Mouse (Mus musculus): ENCODE measurements around the gene Gm5941. TPM values are rescaled to one million over a fixed set of nuclear protein-coding genes. Genes with fewer than 3 reads are reported as not detected.

The Gm5941 gene
- not detected for polyA plus RNA-seq (2017; shearing (Covaris generic))

DNA sequence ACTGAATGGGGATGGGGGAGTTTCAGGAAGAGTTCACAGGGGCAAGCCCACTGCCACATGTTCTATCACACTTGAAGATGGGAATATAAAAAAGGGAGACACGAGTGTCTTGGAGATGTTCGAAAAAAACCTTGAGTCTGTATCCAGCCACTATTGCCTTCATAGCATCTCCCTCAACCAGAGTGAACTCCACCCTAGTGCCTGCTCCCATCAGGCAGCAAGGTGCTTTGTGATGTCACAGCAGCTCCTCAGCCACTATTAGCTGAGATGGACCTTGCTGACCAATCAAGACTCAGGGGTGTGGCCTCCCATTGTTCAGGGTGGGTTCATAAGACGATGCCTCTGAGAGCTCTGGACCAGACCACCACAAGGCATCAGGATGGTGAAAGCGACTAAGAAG, at the start of gene Gm5941:
Gm5941 (plus strand) TSS at position 301 of the 400 bp plus-strand sequence.

Other genes with a start within 250 kb of the Gm5941 start
- gene Mageb18, start 109.6 kb downstream of the Gm5941 start, polyA plus RNA-seq (2017; shearing (Covaris generic)), result not detected